Mouse (Mus musculus): Measurements from ENCODE around the gene Fubp3.

DNA sequence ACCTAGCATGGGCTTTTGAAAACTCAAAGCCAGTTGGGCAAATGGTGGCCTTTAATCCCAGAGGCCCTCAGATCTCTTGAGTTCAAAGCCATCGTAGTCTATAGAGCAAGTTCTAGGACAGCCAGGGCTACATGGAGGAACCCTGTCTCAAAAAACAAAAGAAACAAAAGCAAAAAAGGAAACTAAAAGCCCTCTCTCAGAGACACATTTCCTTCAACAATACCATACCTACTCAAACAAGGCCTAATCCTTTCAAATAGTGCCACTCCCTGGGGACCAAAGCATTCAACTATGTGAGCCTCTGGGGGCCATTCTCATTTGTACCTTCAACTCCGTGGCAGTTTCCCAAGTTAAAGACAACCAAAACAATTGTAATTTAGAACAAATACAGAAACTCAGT lies 9.2 kb downstream of the Fubp3 start:
- TF ChIP-seq GATA1 (IDR thresholded peaks at IDR 0.05; ENCODE audit: borderline replicate concordance, low read length) (no peak), FLI1 (IDR thresholded peaks at IDR 0.05; ENCODE audit: low read length) (no peak)
